Mouse (Mus musculus) monocyte, adult 59 days (primary cell): ENCODE data around the gene Gemin5. TPM values are rescaled to one million over a fixed set of nuclear protein-coding genes. Genes with fewer than 3 reads are reported as not detected.

Experiments used
- total RNA-seq, 2 experiments: library from RNA; stranded (reverse); gene quantifications; one replicate each; pipeline ENCODE4 v1.2.4; 2023

Gemin5 gene
- 10 to 100 TPM in 1 of 2 experiments, 1 to 10 TPM in 1; 9.2 to 11.2 TPM for total RNA-seq

DNA sequence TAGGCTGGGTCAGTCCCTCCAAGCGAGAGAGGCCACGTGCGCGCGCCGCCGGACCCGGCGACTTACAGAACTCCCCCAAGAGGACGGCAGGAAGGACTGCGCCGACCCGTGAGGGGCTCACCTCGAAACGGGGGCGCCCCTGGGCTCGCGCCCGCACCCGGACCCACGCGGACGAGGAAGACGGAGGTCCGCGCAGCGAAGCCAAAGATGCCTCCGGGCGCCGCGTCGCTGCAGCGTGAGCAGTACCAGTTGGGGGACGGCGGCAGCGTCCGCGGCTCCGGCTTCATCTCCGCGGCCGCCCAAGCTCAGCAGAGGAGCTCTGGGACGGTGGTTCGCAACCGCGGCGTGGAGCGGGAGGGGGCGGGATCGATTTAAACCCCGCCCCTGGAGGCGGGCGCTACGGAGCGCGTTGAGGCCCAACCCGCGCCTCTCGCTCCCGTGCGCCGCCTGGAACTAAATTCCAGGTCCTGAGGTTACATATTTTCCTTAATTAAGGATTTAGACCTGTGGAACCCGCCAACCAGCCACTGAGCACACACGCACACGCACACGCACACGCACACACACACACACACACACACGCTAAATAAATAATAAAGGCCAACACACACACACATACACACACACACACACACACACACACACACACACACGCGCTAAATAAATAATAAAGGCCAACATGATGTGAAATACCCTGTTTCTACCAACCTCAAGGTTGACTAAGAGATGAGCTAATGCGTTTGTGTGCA is at the start of gene Gemin5:
Gemin5 (minus strand) TSS at position 373 of the 749 bp plus-strand sequence.

DNA sequence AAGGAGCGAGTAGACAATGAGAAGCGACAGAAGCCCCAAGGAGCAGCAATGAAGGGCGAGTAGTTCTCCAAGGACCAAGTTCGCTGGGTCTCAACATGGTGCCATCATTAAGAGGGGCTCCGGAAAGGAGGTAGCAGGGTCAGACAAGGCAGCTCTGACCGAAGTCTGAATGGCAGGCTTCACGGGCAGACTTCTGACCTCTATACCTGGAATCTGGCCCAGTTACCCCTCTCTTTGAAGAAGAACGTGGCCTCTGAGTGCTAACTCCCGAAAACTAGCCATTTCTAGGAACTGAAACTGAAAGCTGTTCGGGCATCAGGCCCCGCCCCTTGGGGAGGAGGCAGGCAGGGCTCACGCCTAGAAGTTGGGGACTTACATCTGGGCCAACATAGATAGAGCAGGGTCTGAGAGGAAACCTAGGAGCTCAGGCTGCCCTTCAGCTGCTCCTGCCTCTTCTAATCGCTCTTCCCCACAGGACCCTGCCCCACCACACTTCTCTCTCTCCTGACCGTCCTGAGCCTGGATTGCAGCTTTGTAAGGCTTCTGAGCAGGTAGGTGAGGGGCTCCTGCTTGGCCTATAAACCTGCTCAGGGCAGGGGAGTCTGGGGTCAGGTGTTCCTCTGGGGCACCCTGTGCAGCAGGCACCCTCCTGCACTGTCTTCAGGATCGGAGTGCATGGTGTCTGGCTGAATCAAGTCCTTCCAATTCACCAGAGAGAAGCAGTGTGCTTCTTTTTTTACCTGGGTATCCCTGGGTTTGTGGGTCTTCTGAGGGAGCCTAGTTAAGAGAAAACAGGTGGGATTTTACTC is 31.1 kb upstream of the Gemin5 start, which contains the start of the genes Igtp and Irgm2:
Igtp (plus strand) TSS at position 328 of the 809 bp plus-strand sequence.
Irgm2 (plus strand) TSS at position 390 of the 809 bp plus-strand sequence.

DNA sequence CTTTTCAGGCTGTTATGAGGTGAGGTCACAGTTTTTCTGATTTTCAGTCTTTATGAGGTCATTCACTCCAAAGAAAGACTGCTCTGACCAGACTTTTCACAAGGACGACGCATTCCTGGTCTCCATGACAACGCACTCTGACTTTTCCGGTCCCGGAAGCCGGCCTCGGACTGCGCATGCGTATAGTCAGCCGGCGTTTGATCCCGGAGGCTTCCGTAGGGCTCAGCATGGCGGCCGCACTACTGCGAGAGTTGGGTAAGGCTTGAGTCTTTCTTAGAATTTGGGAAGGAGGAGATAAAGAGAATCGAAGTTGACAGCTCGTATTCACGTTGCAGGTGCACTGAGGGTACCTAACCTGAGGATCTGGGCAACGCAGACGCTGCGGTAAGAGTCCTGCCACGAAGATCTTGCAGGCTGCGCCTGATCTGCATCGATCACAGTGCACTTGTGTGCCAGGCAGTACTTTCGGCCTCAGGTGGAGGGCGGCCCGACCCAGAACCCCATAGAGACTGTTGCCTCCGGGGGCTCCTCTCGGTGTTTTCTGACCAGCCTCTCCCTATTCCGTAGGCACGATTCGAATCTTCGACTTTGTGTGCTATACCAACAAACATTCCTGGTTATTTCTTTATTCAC is 3.2 kb upstream of the Gemin5 start, which contains the start of gene Mrpl22:
Mrpl22 (plus strand) TSS at position 203 of the 633 bp plus-strand sequence.

DNA sequence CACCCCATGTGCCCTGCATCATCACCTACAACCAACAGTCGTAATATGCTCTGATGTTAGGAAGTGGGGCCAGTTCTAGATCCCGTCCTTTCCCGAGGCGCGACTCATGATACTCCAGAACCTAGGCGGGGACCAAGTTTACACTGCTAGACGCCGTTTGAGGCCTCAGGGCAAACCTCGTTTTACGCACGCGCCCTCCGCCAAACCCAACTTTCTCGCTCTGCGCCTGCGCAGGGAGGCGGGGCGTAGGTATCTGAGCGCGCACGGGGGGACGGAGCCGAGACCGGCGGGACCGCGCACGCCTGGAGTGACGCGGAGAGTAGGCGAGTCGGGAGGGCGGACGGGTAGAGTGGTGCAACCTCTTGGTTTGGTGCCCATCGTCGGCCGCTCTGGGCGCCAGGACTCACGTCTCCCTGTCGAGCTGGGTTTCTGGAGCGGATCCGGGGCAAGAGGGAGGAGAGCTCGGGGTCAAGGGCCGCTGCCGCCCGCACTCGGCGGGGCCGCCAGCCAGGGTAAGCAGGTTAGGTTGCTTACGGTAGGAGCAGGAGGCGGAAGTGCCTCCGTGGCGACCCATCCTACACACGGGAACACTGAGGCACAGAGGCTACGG is 64.5 kb downstream of the Gemin5 start, which contains the start of gene Cnot8:
Cnot8 (plus strand) TSS at position 457 of the 610 bp plus-strand sequence.

DNA sequence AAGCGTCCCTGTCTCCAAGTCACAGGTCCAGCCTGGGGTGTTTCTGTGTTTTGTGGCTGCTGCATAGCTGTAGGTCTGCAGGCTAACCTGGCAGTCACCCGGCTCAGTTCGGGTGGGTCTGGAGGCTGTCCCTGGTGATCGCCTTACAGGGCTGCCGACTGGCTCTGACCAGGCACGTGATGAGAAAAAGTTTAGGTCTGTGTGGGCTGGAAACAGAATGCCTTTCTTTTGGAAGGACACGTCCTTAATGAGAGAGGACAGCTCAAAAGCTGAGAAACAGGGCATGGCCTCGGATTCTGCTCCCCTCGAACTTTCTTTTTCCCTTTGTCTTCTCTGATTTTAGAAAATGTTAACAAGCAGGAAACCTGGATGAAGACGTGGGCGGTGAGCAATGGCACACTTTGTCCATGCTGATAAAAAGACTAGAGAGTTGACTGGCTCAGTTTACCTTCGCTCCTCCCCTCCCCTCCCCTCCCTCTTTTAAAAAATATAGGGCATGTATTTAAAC is 75.3 kb downstream of the Gemin5 start, which contains the start of gene Gm12248:
Gm12248 (minus strand) TSS at position 114 of the 508 bp plus-strand sequence.

Other genes with a start within 250 kb of the Gemin5 start
- 10 to 100 TPM; 92.1 to 98.8 TPM for gene Larp1, start 159.5 kb downstream of the Gemin5 start, total RNA-seq
- gene Gm12248, start 75.4 kb downstream of the Gemin5 start, total RNA-seq, result not detected
- gene Cnot8, start 64.4 kb downstream of the Gemin5 start, total RNA-seq, result 10 to 100 TPM; 57.2 to 59.1 TPM
- gene Mrpl22, start 3.1 kb upstream of the Gemin5 start, total RNA-seq, result 10 to 100 TPM; 22.9 to 24.6 TPM
- 10 to 100 TPM; 20.8 to 21.2 TPM for gene Igtp, start 31.0 kb upstream of the Gemin5 start, total RNA-seq
- 10 to 100 TPM; 17.7 to 23.9 TPM for gene Irgm2, start 31.1 kb upstream of the Gemin5 start, total RNA-seq
- not detected for gene 4930438A08Rik, start 106.3 kb upstream of the Gemin5 start, total RNA-seq
- gene Zfp692, start 138.5 kb upstream of the Gemin5 start, total RNA-seq, result 10 to 100 TPM; 15.4 to 16.2 TPM
- 10 to 100 TPM; 16.7 to 17.2 TPM for gene Zfp672, start 161.8 kb upstream of the Gemin5 start, total RNA-seq
- 10 to 100 TPM; 18.2 to 26.0 TPM for gene Sh3bp5l, start 162.2 kb upstream of the Gemin5 start, total RNA-seq
- not detected for gene Lypd8, start 210.5 kb upstream of the Gemin5 start, total RNA-seq